Mouse (Mus musculus) embryonic facial prominence, embryonic 14.5 days (tissue): ENCODE results near the gene Rassf3. TPM values are rescaled to one million over a fixed set of nuclear protein-coding genes. Genes with fewer than 3 reads are reported as not detected.

Experiments used
- polyA plus RNA-seq: library from polyadenylated mRNA; unstranded; fragments of >200 nt; fragmentation: Nextera tagmentation; extraction: Ambion mirVana; gene quantifications from 2 replicates; pipeline ENCODE4 v1.2.1, GENCODE M21; 2014

Rassf3 gene
- polyA plus RNA-seq, 1 experiment from 2014 or later = 27.0 TPM

Other genes starting within 250 kb of the Rassf3 start
- gene Tbc1d30, start 125.1 kb downstream of the Rassf3 start, polyA plus RNA-seq = 2.2 and 3.6 TPM in 2 replicates
- 58.8 and 61.2 TPM in 2 replicates for gene Gns, start 111.3 kb downstream of the Rassf3 start, polyA plus RNA-seq
- gene Tbk1, start 110.4 kb upstream of the Rassf3 start, polyA plus RNA-seq = 28.6 and 32.4 TPM in 2 replicates
- gene Xpot, start 150.0 kb upstream of the Rassf3 start, polyA plus RNA-seq = 54.9 and 62.5 TPM in 2 replicates
- gene D930020B18Rik, start 165.2 kb upstream of the Rassf3 start, polyA plus RNA-seq = 1.7 and 2.2 TPM in 2 replicates